Mouse (Mus musculus): ENCODE results near the gene Olfr807.

The Olfr807 gene

DNA sequence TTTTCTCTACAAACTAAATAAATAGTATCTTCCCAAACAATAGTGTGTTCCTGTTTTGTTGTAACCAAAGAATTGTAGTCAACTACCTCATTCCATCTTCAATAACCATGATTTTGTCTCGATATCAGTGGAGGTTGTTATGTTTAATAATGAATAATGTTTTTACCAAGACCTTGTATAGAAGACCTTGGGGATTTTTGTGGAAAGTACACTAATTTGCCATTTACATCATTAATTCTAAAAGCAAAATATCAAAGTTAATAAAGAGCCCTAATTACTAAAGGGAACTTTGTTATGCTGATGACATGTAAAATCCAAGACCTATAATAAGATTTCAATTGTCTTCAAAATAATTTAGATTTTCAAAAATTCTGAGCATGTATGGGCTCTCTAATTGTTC, at the start of gene Olfr807:
Gene Olfr807 (minus strand): TSS at position 101 of the 400 bp plus-strand sequence.
- no peak for DNase-seq (ENCODE audit: low read depth, low spot score)

DNA sequence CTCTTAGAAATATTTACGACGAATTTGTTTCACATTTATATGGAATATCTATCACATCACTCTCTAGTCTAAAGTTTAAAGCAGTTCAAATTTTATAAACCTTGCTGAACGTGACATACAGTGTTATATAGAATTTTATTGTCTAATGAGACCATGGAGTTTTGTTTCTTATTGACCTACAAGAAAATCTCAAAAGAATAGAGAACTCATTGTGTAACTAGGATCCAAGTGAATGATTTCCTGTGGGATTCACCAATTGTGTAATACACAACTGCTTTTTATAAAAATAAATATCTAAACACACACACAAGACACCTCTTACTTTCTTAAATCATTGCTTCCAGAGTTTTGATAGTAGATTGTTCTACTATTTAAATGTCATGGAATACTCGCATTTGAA, 46.7 kb upstream of the Olfr807 start, which contains the start of gene Olfr811:
Gene Olfr811 (minus strand): TSS at position 101 of the 400 bp plus-strand sequence.
- DNase-seq (ENCODE audit: low read depth, low spot score) = no peak

DNA sequence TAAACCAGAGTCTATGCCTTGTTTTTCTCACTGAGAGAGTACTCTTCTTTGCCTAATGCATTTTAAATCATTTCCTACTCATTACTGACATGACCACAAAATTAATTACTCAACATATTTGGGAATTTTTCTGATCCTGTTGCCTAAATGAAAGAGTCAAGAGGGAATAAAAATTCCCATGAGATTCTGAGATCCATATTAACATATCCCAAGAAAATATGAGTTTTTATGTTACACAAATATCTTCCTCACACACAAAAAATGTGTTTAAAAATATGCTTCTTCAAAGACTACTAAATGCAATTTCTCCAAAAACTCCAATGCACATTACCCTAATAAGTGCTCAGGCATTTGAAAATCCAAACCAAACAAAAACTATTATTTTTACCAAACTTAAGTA, 37.2 kb upstream of the Olfr807 start, which contains the start of gene Olfr810:
Gene Olfr810 (minus strand): TSS at position 101 of the 400 bp plus-strand sequence.
- DNase-seq (ENCODE audit: low read depth, low spot score) = no peak

DNA sequence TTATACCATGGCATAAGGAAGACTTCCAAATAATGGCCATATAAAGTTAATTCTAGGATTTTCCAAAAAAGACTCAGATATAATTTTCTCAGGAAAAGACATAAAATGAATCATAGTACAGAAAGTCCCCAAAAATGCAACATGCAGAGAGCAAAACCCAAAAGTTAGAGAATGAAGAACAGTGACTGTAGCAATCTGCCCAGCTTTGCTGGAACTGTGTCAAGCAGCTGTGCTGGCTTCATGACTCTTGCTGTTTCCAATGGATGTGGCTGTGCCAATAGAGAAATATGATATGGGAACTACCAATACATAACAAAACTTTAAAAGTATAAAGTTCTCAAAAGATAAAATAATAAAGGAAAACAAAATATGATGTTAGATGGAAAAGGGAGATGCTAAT, 20.5 kb upstream of the Olfr807 start:
- no peak for DNase-seq (ENCODE audit: low read depth, low spot score)

DNA sequence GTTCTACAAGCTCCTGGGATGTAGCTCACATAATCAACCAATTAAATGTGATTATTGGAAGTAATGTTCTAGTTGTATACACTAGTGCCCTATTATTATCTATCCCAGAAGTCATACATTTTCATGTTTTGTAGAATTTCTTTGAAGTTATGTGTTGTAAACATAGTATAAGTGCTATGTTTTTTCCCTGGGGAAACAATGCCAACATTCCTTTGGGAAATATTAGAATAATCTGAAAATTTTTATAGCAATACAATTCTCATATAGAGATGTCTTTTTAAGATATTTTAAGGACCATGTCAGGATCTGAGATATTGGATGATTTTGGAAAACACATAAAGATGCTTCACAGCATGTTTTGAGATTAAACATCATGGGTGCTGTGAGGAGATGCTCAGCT, 16.7 kb upstream of the Olfr807 start, which contains the start of gene Olfr809:
Gene Olfr809 (plus strand): TSS at position 301 of the 400 bp plus-strand sequence.
- DNase-seq (ENCODE audit: low read depth, low spot score) = no peak

DNA sequence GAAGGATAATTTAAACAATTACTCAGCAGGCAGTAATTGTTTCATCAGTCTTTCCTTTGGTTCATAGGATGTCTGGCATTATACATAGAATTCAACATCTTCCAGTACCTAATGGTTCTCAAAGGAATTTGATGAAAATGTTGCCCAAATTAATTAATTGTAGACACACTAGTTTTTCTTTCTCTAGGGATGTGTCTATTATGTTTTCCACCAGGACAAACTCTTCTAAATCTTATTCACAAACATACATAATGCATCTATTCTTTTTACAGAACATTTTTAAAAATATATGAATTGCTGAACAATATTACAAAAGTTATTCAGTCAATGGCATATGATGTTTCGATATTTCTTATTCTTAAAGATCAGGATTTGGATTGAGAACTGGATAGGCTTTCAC, 7.6 kb upstream of the Olfr807 start, which contains the start of gene Olfr808:
Gene Olfr808 (plus strand): TSS at position 301 of the 400 bp plus-strand sequence.
- no peak for DNase-seq (ENCODE audit: low read depth, low spot score)

DNA sequence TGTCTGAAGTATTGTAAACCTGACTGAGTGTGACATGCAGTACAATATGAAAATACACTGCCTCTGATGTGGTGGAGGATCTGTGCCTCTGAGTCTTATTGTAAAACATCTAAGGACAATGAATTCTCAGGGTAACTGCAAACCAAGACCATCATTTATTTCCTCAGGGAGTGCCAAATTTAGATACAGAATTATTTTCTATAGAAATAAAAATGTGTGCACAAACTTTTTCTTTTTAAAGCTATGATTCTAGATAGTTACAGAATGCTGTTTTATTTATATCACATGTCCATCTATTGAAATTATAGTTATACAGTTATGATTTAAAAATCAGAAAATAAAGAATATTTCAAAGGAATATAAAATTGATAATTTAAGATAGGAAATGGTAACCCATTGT, 15.8 kb downstream of the Olfr807 start, which contains the start of gene Olfr806:
Gene Olfr806 (minus strand): TSS at position 101 of the 400 bp plus-strand sequence.
- DNase-seq (ENCODE audit: low read depth, low spot score) = no peak

DNA sequence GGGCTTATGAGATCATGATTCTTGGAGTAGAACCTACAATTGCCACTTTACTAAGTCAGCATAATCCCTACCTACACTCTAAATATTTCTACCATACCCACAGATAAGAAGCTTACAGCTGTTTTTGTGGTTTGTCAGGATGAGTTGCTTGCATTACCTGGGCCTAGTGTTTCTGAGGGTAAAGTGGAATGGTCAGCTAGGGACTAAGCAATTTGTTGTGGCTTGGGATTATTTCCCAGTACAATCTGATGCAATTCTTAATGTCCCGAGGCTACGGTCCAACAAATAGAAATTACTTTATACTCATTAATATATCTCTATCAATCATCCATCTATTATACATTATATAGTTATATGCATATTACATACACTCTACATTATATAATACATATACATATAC, 28.3 kb downstream of the Olfr807 start, which contains the start of gene Olfr805:
Gene Olfr805 (minus strand): TSS at position 101 of the 400 bp plus-strand sequence.
- DNase-seq (ENCODE audit: low read depth, low spot score) = no peak

Data from R1 (cell line).